Mouse (Mus musculus) pancreas, adult 10 weeks (tissue): ENCODE data around the gene Rem1. TPM values are rescaled to one million over a fixed set of nuclear protein-coding genes. Genes with fewer than 3 reads are reported as not detected.

ENCODE experiments used
- polyA plus RNA-seq: library from polyadenylated mRNA; stranded (reverse); fragments of 350-450 nt; fragmentation: Illumina TruSeq; extraction: RNeasy Lipid Tissue Mini Kit (QIAGEN cat#74804); gene quantifications from one replicate; pipeline ENCODE4 v1.2.3, GENCODE M21; 2015; ENCODE audit warnings: low read depth, low replicate concordance; ENCODE audit not compliant: insufficient read depth

Gene Rem1
- 3.5 TPM for polyA plus RNA-seq

DNA sequence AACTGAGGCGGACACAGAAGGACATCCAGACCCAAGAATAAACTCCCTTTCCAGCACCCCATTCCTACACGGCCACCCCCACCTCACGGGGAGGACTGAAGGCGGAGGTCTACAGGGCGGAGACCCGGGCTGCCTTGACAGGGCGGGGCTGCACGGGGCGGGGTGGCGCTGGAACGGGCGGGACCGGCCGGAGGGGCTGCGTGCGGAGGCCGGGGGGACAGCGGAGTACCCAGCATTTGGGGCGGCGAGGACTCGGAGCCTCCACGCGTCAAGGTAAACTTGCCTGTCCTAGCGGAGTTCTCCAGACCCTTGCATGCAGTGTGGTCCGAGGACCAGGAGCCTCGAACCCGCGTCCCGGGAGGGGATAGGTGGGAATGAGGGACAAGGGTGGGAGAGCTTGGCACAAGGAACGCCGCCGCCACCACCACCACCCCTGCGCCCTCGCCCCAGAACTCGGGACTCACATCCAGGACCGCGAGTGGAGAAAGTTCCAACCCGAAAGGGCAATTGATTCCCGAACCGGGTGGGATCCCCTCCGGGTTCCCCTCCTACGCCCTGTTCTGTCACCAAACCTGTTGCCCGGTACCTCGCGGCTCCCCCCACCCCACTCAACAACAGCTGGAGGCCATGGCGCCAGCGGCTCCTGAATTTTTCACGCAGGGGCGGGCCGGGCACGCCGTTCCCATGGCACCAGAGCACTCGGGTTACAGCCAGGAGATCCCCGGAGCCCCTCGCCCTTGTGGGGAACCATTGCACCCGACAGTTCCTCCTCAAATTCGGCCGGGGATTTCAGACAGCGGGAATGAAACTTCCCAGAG is at the start of gene Rem1:
Gene Rem1, plus strand, starts transcription at position 178 of the 818 bp plus-strand sequence.

DNA sequence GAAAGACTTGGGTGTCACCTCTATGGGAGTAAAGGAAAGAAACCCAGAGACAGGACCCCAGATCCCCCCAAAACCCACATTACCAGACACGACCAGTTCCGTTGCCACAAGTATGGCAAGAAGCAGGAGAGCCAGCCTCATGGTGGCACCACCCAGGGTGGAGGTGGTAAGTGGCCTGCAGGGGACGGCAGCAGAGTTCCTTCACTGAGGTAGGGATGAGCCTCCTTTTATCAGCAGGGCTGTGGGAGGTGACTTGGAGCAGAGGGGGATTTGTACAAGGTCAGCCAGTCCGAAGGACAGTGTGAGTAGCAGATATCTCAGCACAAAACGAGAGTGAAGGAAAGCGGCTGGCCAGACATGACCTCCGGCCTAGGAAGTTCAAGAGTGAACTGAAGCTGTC is 46.6 kb upstream of the Rem1 start, which contains the start of gene Defb19:
Gene Defb19, minus strand, starts transcription at position 206 of the 400 bp plus-strand sequence.

DNA sequence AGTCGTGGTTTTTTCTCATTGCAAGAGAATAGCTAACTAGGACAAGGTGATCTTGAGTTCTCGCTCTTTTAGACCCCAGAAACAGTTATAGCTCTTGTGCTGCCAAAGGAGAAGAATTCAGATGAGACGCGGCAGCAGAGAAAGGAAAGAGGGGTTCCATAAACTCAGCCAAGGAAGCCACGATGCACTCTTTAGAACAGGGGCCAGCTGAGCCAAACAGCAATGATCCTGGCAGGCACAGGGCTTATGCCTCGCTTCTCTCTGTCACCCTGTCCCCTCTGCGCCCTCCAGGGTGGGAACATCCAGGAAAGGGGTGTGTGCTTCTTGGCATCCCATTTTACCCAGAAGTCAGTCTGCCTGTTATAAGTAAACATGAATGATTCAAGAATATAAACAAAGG is 27.5 kb upstream of the Rem1 start, which contains the start of gene Defb45:
Gene Defb45, minus strand, starts transcription at position 101 of the 400 bp plus-strand sequence.

DNA sequence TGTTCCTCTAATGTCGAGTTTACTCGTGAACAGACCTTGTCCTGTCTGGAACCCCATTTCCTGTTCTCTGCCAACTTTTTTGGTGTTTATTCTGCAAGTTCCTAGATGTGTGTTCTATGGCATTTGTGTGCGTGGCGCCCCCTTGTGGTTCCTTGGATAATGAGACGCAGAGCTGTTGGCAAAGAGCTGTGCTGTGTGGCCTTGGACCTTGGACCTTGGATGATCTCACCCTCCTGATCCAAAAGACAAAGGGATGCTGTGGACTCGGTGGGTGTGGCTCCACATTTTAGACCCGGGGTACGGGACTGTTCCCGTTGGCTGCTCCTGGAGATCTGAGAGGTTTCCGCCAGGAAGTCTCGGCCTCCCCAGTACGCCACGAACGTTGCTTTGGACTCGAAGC is 22.7 kb upstream of the Rem1 start, which contains the start of gene Defb36:
Gene Defb36, plus strand, starts transcription at position 271 of the 400 bp plus-strand sequence.

DNA sequence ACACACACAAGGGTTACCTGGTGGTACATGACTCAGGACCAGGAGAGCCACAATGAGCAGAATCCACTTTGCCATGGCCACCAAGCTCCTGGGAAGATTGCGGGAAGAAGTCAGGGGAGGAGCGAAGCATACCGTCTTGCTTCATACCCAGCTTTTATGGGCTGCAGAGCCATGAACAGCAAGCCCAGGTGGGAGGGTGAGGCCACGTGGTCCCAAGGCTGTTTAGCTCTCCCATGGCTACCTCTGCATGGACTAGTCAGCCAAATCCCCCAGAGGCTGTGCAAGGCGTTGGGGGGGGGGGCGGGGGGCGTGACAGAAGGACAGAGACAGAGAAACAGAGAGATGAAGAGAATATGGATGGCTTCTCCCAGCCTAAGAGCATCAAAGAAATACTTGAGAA is 3.8 kb upstream of the Rem1 start, which contains the start of gene Defb25:
Gene Defb25, minus strand, starts transcription at position 101 of the 400 bp plus-strand sequence.

DNA sequence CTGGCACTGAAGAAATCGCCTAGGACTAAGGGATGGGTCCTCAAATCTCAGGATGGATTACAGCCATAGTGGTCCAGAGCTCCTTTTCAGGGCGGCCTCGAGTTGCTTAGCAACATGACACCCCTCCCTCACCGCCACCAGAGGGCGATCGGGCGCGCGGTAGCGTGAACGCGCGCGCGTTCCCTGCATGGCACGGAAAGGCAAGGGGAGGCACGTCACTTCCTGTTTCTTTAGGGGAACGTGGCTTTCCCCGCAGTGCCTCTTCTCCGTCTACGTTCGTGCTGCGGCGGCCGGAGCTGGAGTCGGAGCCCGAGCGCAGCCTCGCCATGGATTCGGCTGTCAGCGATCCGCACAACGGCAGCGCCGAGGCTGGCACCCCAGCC is 42.5 kb downstream of the Rem1 start, which contains the start of gene H13:
Gene H13, plus strand, starts transcription at position 206 of the 383 bp plus-strand sequence.

Other genes starting within 250 kb of the Rem1 start
- 1.8 TPM for gene Sox12, start 228.9 kb upstream of the Rem1 start, polyA plus RNA-seq
- gene Zcchc3, start 211.9 kb upstream of the Rem1 start, polyA plus RNA-seq: 1.1 TPM
- not detected for gene 6820408C15Rik, start 211.4 kb upstream of the Rem1 start, polyA plus RNA-seq
- not detected for gene Defb23, start 162.3 kb upstream of the Rem1 start, polyA plus RNA-seq
- not detected for gene Defb20, start 149.9 kb upstream of the Rem1 start, polyA plus RNA-seq
- not detected for gene Defb22, start 136.8 kb upstream of the Rem1 start, polyA plus RNA-seq
- not detected for gene Defb26, start 115.3 kb upstream of the Rem1 start, polyA plus RNA-seq
- not detected for gene Defb28, start 108.7 kb upstream of the Rem1 start, polyA plus RNA-seq
- not detected for gene Defb29, start 86.9 kb upstream of the Rem1 start, polyA plus RNA-seq
- gene Gm17416, start 57.6 kb upstream of the Rem1 start, polyA plus RNA-seq: not detected
- gene Defb21, start 54.2 kb upstream of the Rem1 start, polyA plus RNA-seq: not detected
- gene Defb19, start 46.6 kb upstream of the Rem1 start, polyA plus RNA-seq: not detected
- gene Defb45, start 27.6 kb upstream of the Rem1 start, polyA plus RNA-seq: not detected
- gene Defb36, start 22.6 kb upstream of the Rem1 start, polyA plus RNA-seq: not detected
- gene Defb25, start 3.9 kb upstream of the Rem1 start, polyA plus RNA-seq: not detected
- 32.3 TPM for gene H13, start 42.5 kb downstream of the Rem1 start, polyA plus RNA-seq
- 4.3 TPM for gene Mcts2, start 60.1 kb downstream of the Rem1 start, polyA plus RNA-seq
- 35.6 TPM for gene Id1, start 109.3 kb downstream of the Rem1 start, polyA plus RNA-seq
- not detected for gene Cox4i2, start 127.2 kb downstream of the Rem1 start, polyA plus RNA-seq
- 13.2 TPM for gene Bcl2l1, start 204.8 kb downstream of the Rem1 start, polyA plus RNA-seq
- gene Tpx2, start 221.0 kb downstream of the Rem1 start, polyA plus RNA-seq: not detected